Mouse (Mus musculus) neural tube, embryonic 10.5 days (tissue): ENCODE measurements around the gene Tmem178.

Source experiments
- DNase-seq: peaks from one replicate; pipeline ENCODE4 v3.0.0-alpha.2; 2017; ENCODE audit warnings: low spot score; ENCODE audit errors: extremely low spot score

Gene Tmem178

GRCm38 (mm10) chr17:80944530-80945198 is at the start of gene Tmem178:
Tmem178 (plus strand) TSS chr17:80944632.
- DNase-seq, result peak; percentile 66

DNA sequence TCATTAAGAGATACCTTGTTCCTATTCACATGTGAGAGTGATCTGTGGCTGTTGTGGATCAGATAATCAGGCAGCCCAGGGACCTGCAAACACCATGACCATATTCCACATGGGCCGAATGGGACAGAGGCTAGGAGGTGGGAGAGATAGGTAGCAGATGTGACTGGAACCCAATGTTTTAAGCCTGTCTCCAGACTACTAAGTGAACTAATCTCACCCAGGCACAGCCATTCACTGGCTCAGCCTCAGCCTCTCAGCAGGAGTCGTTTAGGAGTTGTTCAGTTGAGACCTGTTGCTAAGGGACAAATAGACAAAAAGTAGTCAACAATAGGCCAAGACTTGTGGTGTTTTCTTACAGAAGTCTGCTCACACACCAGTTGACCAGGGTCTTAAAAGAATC is 48.0 kb upstream of the Tmem178 start:
- DNase-seq, result no peak

GRCm38 (mm10) chr17:80897709-80898440 is 46.6 kb upstream of the Tmem178 start:
- no peak for DNase-seq

DNA sequence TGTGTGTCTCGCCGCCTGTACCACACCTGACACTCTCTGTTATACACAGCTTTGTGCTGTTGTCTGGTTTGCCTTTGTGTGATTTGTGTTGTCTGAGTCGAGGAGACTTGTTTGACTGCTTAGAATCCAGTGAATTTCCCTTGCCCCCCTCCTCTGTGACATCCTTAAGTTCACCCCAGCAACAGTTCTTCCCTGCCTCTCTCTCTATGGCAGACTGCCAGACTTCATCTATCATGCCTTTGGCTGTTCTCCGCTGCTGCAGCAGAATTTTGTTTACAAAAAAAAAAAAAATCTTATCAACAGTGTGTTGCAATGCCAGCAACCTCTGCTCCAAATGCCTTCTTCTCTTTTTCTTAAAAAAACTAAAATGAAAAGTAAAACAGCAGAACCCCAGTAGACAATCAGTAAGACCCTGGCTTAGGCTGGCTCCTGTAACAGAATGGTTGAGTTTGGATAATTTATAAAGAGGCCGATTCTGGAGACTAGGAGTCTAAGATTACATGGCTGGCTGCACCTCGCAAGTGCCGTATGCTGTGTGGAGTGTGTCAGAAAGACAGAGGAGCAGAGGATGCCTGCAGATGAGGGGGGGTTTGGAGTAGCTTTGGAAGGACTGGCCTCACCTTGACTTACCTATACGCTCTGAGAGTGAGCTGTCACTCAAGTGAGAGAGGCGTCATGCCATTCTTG is 44.8 kb upstream of the Tmem178 start:
- DNase-seq, result no peak

GRCm38 (mm10) chr17:80900200-80900520 is 44.3 kb upstream of the Tmem178 start:
- DNase-seq, result no peak

DNA sequence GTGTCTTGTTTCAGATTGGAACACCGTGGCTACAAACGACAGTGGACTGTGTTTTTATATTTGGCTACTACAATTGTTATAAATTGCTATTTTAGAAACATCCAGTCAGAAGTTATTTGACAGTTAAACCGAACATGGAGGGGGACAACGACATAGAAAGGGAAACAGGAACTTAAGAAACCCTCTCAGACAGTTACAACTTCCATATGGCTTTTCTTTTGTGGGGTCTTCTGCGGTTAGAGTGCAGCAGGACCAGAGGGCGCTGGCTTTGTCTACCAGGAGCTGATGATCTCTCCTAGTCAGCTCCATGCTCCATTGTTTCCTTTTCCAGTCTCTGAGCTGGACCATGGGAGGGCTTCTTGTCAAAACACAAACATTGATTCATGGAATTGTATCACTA is 42.5 kb upstream of the Tmem178 start:
- DNase-seq, result no peak

DNA sequence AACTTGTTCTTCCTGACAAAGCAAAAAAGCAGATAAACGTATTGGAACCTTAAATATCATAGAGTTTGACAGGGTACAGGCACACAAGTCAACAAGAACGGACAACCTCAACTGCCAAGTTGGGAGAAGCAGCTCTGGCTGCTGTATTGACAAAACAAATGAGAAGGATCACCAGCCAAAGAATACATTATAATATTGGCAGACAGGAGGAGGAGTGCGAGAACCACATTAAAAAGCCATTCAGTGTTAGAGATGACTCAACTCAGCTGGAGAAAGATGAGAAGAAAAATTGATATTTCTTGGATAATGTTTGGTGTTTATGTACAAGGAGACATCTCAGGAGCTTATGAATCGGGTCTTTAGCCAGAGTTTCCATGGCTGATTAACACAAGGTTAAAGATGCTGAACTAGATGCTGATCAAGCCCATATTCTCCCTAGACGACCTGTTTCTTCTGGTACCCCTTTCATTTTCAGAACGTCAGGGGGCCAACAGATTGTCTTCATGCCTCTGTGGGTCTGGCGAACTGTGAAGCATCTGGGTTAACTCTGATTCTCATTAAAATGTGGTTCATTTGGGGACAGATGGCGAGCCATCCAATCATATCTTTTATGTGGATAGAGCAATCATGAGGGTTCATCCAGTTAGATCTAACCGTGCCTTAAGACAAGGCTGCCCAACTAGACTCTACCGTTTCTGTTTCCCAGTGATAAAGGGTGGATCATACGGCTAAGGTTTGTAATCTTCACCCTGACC is 41.1 kb upstream of the Tmem178 start:
- no peak for DNase-seq

DNA sequence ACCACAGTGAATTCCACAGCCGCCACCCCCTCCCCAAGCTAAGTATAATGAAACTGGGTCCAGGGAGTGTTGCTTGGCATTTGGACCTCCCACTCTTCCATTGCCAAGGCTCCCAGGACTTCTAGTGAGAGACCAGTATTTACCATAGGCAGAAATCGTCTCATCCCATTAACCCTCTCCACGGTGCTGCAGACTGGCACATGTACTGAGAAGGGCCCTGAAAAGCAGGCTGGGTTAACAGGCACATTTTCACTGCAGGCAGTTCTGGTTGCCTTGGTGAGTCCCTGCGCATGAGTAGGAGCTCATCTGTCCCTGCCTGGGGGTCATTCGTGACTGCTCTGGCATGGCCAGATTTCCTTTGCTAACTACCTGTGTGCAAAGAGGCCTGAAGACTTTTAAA is 40.4 kb upstream of the Tmem178 start:
- no peak for DNase-seq

DNA sequence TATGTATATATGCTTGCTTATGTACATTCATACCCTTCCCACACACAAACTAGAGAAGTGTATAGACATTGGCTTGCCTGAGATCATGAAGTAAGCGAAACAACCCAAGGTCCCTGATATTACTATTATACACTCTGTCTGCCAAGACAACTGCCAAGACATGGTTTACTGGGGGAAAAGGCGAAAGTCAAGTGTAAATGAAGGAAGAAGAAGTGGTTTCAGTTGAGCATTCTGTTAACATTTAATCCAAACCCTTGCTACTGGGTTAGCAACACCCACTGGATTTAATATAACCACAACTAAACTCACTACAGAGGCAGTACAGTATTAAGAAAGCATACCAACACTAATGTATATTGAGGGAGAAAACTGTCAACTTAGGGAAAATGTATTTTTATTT is 28.8 kb upstream of the Tmem178 start:
- no peak for DNase-seq

DNA sequence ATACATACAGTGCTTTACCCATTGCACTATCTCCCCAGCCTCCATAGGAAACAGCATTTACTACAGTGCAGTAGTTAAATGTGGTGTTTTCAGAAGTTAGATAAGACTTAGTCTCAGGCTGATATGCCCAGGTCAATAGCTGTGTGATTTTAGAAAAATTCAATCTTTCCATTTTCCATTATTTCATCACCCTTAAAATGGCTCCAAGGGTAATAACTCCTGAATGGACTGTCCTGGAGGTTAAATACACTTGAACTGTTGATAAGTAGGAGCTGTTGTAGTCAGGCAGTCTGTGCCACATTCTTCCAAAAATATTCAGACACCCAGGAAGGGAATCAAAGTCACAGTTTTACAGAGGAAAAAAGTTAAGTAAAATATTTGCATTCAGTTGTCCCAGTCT is 25.2 kb upstream of the Tmem178 start:
- no peak for DNase-seq

- DNase-seq, result no peak
These were observed 22.9 kb upstream of the Tmem178 start for GRCm38 (mm10) chr17:80921286-80922134.

- no peak for DNase-seq
These were observed 18.9 kb upstream of the Tmem178 start for GRCm38 (mm10) chr17:80925554-80925953.

- no peak for DNase-seq
These were observed 17.3 kb upstream of the Tmem178 start for GRCm38 (mm10) chr17:80927151-80927550.

DNA sequence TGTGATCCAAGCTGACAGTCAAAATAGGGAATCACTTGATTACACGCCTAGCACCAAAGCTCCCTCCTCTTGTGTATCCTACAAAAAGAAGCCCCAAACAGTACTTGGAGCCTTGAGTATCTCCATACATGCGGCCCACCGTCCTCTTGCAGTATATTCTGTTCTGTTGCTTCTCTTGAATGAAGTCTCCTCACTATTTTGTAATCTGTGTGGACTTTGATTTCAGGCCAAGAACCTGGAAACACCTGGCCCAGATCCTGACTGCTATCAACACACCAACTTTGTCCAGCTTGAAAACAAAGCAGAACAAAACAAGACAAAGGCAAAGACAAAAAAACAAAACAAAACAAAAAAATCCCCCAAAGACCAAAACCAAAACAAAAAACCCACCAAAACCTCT is 11.7 kb upstream of the Tmem178 start:
- no peak for DNase-seq

GRCm38 (mm10) chr17:80933401-80934029 is 10.9 kb upstream of the Tmem178 start:
- DNase-seq, result no peak

- no peak for DNase-seq
These were observed 8.5 kb upstream of the Tmem178 start for GRCm38 (mm10) chr17:80935807-80936519.

DNA sequence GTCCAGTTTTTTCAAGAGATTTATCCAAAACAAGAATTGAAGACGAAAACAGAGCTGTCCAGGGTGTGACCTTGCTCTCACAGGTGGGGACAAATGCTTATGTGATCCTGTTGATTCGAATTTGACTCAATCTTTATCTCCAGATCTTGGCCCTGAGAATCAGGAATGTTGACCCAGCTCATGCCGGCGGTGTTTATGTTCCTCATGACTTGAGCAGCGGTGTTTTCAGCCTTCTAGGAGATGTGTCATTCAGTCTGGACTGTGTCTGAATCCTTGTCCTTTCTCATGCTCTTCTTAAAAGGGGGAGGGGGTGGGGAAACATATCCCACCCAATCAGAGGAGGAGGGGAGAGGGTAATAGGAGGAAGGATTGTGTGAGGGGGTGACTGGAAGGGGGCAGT is 7.9 kb upstream of the Tmem178 start:
- DNase-seq, result no peak

DNA sequence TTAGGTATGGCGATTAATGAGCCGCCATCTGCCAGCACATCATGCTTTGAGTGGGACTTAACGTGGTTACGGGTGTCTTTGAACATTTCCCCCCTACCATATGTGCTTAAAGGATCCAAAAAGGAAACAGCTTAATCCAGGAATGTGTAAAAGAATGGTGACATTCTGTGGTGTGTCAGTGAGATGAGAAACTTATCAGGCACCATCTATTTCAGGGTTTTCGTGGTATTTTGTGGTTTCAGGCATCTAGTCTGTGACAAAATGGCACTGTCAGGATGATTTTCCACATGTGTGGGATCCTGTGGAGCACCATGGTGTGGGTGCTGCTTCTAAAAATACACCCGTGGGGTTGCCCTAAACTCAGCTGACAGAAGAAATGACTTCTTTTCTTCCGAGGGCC is 4.6 kb upstream of the Tmem178 start:
- no peak for DNase-seq

DNA sequence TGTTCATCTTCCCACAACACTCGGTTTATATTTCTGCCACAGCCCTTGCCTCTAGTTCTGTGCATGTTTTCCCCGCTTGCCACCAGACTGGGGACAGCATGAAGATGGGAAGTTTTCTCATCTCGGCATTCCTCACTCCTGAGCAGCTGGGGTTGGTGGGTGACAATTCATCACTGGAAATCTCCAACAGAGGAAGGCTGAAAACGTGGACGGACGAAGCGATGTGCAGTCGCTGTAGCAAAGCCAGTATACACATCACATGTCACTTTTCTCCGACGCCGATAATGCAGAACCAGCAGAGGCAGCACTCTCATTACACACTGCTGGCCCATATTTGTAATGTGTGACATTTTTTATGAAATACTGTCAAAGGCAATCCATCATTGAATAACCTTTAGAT is 2.6 kb upstream of the Tmem178 start:
- no peak for DNase-seq
